Mouse (Mus musculus) kidney, adult 2 months (tissue): ENCODE results near the gene Hoxc12.

Experiments used
- CTCF ChIP-seq: fragments of 200-500 bp; conservative IDR thresholded peaks from 2 replicates; pipeline ENCODE4 v1.5.1; 2011; ENCODE audit warnings: low read depth, mild to moderate bottlenecking, control low read depth, low read length, moderate library complexity, mixed read lengths; ENCODE audit not compliant: insufficient read depth, insufficient read length
- POLR2A ChIP-seq: fragments of 200-500 bp; IDR thresholded peaks from one replicate; pipeline ENCODE4 v1.6.1; 2011; ENCODE audit warnings: low read depth, low read length, control low read depth

GRCm38 (mm10) chr15:102917972-102918572 is 18.5 kb upstream of the Hoxc12 start:
- TF ChIP-seq CTCF (no peak), POLR2A (no peak)
